Mouse (Mus musculus): ENCODE results near the gene Ino80b.

The Ino80b gene

DNA sequence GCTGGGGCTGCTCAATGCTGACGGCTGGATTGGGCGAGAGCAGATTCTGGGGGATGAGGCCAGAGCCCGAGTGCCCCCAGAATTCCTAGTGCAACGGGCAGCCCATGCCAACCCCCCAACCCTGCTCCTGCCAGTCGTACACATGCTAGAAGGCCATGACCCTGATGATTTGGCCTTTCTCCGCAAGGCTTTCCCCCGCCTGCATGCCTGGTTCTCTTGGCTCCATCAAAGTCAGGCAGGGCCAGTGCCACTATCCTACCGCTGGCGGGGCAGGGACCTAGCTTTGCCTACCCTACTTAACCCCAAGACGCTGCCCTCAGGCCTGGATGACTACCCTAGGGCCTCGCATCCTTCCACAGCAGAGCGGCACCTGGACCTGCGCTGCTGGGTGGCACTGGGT lies 7.6 kb downstream of the Ino80b start:
- DNase-seq (ENCODE audit: low spot score in 2 of 2): no peak

DNA sequence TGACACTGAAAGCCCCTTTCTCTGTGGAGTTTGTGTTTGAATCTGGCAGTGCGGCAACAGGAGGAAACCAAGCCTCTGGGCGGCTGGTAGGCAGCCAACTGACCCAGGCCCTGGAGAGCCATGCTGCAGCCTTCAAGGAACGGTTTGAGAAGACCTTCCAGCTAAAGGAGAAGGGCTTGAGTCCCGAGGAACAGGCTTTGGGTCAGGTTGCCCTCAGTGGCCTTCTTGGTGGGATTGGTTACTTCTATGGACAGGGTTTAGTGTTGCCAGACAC lies 8.1 kb downstream of the Ino80b start:
- DNase-seq (ENCODE audit: low spot score in 2 of 2): no peak

DNA sequence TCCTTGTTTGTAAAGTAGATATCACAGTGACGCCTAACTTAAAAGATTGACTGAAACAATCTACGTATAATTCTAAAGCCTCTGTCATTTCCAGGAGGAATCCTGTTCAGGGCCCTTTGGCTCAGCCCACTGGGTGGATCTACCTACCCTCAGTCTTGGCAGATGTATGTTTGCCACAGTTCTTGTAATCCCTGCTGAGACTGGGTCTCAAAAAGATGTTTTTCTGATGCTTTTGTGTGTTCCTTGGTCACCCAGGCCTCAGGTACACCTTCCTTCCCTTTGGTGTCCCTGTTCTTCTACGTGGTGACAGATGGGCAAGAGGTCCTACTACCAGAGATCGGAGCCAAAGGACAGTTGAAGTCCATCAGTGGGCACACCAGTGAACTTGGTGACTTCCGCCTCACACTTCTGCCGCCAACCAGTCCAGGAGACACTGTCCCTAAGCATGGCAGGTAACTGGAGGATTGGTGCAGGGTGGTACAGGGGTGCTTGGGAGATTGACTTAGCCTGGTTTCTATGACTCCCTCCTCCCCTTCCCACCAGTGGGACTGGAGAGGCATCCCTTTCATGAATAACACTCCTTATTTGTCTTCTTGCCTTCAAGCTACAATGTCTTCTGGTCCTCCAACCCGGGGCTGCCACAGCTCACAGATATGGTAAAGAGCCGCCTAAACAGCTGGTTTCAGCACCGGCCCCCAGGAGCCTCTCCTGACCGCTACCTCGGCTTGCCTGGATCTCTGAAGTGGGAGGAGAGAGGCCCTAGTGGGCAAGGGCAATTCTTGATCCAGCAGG lies 8.7 kb downstream of the Ino80b start:
- no peak for DNase-seq (ENCODE audit: low spot score in 2 of 2)

DNA sequence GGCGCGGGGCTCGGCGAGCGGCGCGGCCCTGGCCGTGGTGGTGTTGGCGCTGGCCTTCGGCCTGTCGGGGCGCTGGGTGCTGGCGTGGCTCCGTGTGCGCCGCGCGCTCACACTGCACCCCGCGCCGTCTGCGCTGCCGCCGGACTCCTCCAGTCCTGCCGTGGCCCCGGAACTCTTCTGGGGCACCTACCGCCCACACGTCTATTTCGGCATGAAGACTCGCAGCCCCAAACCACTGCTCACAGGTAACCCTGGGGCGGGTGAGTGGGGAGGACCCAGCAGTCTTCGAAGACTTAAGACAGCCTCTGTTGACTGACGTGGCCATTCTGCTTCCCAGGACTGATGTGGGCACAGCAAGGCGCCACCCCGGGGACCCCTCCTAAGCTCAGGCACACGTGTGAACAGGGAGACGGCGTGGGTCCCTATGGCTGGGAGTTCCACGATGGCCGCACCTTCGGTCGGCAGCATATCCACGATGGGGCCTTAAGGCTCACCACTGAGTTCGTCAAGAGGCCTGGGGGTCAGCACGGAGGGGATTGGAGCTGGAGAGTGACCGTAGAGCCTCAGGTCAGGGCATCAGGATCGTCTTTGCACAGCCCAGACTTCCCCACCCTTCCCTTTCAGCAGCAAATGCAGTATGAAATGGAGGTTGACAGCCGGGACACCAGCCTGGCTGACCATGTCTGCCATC lies 9.4 kb downstream of the Ino80b start:
- DNase-seq (ENCODE audit: low spot score in 2 of 2): no peak

DNA sequence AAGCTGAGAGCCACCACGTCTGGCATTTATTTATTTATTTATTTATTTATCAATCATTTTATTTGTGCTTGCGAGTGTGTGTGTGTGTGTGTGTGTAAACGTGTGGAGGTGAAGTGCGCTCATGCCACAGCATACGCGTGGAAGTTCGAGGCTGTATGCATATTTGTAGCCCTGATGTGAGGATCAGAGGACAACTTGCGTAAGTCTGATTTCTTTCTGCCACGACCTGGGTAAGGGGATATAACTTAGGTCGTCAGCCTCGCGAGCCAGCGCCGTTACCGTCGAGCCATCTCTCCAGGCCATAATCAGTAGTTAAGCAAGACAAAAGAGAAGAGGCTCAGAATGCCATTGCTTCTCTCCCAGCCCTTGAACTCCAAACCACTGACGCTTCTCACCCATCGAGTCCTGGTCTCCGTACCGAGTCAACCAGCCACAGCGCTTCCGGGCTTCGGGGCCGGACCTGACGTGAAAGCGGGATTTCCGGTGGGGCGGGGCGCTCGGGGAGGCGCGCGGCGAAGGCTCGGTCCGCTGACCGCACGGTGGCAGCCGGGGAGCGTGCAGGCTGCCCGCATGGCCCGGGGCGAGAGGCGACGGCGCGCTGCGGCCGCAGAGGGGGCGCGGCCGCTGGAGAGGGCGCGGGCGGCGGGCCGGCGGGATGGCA lies 10.1 kb downstream of the Ino80b start, which contains the start of gene Mogs:
Mogs (plus strand) TSS at position 486 of the 661 bp plus-strand sequence.
- DNase-seq (ENCODE audit: low spot score in 2 of 2): peak; percentile 93 to 94

DNA sequence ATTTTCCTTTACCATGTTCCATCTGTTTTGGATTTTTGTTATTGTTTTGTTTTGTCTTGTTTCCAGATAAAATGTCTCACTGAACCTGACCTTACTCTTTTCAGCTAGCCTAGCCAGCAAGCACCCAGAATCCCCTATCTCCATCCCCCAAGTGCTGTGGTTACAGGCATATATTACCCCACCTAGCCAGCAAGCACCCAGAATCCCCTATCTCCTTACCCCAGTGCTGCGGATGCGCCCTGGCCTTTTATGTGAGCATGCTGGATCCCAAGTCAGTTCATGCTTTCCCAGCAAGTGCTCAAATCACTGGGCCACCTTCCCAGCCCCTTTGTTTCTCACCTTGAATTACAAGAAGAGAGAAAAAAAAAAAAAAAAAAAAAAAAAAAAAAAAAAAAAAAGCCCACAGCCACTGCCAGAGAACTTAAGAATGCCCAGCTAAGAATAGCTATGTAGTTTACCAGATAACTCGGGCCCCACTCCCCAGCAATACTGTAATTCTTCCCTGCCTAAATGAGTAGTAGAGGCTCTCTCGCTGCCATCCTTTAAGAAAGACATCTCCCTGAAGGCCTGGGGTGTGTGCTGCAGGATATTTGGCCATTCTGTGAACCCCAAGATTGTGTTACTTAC lies 13.6 kb downstream of the Ino80b start:
- DNase-seq (ENCODE audit: low spot score in 2 of 2): no peak

DNA sequence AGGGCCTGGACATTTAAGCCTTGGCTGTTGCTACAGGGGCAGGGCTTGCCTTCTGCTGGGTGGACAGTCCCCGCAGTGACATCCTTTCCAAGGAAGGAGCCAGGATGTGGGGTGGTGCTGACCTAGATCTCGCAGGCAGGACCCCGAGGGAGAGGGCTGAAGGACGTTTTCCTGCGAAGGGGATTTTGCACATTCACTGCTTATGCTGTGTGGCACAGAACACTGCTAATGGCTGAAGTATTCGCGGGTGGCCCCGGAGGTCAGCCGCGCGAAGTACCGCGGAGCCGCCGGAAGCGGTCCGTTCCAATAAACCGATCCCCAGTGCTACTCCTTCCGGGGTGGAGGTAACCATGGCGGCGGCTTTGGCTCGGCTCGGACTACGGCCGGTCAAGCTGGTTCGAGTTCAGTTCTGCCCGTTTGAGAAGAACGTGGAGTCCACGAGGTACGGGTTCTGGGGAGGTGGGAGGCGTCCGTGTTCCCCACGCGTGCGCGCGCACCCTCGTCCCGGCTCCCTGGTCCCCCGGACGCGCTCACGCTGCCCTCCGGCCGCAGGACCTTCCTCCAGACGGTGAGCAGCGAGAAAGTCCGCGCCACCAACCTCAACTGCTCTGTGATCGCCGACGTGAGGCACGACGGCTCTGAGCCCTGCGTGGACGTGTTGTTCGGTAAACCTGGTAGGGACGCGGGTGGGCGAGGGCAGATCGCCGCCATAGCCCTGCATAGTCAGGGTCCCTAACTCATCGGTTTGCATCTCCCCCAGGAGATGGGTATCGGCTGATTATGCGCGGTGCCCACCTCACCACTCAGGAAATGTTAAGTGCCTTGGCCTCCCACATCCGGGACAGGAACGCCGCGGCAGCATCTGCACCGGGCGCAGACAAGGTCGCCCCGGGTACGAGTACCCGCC lies 16.2 kb downstream of the Ino80b start, which contains the start of gene Mrpl53:
Mrpl53 (plus strand) TSS at position 279 of the 907 bp plus-strand sequence.
- peak; percentile 75 to 82 for DNase-seq (ENCODE audit: low spot score in 2 of 2)

DNA sequence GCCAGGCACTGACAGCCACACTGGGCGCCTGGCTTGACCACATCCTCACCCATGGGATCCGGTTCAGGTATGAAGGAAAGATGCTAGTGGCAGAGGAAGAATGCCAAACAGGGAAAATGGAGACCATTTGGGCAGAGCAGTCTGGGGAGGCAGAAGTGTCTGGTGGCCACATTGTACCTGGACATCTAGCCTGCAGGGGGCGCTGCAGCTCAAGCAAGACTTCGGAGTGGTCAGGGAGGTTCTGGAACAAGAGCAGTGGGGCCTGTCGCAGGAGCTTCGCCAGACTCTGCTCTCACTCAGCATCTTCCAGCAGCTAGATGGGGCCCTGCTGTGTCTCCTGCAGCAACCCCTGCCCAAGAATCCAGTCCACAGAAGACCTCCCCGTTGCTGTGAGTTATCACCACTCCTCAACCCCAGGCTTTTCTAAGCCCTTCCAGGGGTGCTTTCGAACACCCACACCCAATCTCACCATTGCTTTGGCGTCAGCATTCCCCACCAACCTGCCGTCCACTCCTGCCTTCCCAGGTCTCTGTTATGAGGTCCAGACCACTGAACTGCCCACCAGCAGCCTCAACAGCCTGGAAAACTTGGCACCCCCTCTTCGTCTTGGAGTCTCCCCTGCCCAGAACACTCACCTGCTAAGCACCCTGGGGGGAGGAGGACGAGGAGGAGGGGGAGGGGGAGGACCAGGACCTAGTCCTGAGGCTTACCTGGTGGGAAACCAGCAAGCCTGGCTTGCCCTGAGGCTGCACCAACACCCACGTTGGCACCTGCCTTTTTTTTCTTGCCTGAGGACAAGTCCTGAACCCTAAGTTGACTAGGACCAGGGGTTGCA lies 17.4 kb downstream of the Ino80b start:
- peak; percentile 25 to 55 for DNase-seq (ENCODE audit: low spot score in 2 of 2)

DNA sequence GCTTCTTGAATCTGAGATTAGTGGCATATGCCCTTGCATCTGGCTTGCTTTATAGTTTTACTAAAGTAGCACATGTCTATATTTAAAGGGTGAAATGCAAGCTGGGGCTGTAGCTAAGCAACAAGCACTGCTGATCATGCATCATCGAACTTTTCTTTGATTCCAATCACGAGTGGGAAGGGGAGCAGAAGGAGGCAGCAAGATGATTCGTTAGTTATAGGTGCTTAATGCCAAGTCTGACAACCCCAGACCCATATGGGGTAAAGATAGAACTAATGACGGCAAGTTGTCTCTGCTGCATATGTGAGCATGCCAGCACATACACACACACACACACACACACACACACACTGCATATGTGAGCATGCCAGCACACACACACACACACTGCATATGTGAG lies 21.1 kb downstream of the Ino80b start:
- DNase-seq (ENCODE audit: low spot score in 2 of 2): no peak

DNA sequence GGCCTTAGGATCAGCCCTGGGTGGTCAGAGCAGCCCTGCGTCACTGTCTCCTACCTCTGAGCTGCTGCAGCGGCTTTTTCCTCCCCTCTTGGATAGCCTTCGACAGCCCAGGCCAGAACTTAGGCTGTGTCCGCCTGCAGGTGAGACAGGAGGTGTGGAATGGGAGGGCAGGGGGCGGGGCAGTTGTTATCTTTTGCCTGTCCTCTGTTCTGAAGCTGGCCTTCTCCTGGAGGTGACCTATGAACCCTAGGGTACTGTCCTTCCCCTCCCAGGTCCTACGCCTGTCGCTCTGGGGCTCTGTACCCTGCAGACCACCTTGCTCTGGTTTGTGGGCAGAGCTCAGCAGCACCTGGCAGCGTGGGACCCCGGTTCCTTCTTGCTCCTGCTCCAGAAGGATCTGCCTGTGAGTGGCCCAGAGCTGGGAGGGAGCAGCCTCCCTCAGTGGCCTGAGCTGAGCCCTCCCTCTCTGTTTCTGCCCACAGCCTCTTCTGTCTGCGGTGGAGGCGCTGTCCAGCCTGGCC lies 22.0 kb downstream of the Ino80b start:
- no peak for DNase-seq (ENCODE audit: low spot score in 2 of 2)

DNA sequence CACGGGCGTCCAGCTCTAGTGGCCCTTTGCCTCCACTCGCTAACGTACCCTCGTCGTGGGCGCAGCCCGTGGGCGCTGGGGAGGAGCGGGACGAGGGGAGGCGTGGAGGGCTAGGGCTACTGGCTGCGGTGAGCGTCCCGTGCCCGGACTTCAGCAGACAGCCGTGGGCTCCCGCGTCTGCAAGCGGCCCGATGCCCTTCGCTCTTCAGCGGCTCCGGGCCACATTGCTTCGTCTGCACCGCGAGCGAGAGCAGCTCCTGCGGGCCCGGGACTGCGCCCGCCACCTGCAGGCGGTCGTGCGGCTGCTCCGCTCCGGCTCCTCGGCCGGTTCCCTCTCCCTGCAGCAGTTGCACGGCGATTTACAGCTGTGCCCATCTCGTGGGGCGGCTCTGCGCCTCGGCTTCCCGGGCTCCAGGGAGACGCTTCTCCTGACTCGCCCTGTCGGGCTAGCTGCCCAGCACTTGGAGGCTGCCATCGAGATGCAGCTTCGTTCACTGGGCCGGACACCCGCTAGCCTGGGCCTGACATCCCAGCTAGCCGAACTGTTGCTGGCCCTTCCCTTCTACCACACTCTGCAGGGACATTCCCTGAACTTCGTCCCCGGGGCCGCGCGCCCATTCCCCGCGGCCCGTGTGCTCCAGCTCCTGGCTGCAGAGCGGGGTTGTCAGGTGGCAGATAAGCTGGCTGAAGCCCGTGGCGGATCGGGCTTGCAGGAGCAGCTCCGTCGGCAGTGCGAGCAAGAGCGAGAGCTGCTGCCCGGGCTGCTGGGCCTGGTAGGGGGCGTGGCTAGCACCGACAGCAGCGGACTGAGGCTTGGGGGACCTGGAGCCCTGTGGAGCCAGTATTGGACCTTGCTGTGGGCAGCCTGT lies 23.3 kb downstream of the Ino80b start:
- peak; percentile 51 to 70 for DNase-seq (ENCODE audit: low spot score in 2 of 2)

DNA sequence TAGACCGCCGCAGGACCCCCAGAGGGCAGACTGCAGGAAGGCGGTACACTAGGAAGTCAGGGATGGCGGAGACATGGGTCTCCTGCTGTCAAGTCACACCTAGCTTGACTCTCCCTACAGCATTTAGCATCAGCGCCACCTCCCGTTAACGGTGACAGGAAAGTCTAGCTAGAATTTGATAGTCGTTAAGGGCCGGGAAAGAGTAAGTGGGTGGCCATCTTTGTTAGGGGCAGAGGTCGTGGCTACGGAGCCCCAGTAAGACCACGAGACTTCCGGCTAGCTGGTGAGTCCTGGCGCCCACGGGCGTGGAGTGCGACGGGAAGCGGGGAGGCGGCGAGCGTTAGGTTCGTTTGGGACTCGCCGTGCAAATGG lies 23.9 kb downstream of the Ino80b start, which contains the start of the genes Ccdc142 and Gm42688:
Ccdc142 (plus strand) TSS at position 286 of the 372 bp plus-strand sequence.
Gm42688 (plus strand) TSS at position 302 of the 372 bp plus-strand sequence.
- peak; percentile 85 to 87 for DNase-seq (ENCODE audit: low spot score in 2 of 2)

DNA sequence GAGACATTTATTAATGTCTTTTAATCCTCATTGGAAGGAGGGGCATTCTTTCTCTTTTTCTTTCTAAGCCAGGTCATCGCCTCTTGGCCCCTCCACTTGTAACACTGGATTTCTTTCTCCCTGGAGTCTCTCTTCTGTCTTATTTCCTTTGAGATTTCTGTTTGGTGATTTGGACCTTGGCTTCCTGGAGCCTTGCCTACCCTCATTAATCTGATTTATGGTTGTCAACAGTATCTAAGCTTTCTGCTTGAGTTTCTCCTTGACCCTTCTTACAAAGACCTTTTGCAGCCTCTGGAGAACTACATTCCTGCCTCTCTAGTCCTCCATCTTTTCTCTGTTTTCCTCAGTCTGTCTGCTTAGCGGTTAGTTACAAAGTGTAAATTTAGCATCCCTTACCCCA lies 26.8 kb downstream of the Ino80b start:
- no peak for DNase-seq (ENCODE audit: low spot score in 2 of 2)

DNA sequence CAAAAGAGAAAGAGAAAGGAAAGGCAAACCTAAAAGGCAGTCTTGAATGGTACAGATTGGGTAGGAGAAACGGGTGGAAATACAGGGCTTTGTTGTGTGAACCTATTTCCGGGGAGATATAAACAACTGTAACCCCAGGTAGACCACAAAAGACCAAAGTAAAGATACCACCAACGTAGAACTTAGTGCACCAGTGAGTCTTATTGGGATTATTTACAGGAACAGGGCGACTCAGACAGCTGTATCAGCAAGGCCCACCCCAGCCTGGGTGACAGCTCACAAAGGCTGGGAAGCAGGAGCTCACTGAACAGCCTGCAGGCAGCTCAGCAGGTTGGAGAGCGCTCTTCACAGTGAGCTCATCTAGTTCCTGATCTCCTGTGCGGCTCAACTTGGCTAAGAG lies 29.3 kb downstream of the Ino80b start:
- no peak for DNase-seq (ENCODE audit: low spot score in 2 of 2)

DNA sequence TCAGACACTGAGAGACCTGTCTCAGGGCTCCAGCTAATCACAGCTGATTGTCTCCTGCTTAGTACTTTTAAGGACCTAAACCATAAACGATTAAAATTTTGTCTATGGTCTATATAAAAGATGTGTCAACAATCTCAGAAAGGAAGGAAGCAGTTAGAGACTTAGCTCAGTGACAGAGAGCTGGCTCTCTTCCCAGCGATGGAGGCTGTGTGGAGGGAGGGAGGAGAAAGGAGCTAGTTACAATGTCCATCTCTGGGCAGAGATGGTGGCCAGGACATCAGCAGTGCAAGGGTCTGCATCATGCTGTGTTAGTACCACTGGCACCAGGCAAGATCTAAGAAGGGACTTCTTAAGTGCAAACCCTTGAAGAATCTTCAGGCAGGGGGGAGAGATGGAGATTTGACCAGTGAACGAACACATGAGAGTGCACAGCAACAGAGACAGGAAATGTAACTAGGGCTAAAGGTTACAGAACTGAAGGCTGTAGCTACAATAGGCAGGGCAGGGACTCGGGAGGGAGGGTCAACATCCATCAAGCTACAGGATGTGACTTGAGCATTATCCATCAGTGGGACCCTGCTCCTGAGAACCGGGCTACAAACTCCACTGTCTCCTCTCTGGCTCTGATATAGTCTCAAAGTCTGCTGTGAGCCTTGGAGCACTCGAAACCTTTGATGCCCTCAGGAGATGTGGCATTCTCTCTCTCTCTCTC lies 32.7 kb downstream of the Ino80b start:
- DNase-seq (ENCODE audit: low spot score in 2 of 2): no peak

DNA sequence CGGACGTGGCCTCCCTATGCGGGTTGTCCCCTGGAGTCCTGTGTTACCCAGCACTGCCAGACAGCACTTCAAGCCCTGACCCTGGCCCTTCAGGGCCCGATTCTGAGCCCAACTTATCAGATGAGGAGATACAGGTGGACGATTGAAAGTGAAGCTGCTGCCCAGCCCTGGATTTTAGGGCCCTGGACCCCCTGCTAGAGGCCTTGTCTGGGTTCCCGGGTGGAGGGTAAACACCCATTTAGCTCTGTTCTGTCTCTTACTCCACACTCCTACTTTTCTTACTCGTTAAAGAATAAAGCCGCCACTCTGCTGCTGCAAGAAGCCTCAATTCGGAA lies 37.3 kb downstream of the Ino80b start:
- no peak for DNase-seq (ENCODE audit: low spot score in 2 of 2)

DNA sequence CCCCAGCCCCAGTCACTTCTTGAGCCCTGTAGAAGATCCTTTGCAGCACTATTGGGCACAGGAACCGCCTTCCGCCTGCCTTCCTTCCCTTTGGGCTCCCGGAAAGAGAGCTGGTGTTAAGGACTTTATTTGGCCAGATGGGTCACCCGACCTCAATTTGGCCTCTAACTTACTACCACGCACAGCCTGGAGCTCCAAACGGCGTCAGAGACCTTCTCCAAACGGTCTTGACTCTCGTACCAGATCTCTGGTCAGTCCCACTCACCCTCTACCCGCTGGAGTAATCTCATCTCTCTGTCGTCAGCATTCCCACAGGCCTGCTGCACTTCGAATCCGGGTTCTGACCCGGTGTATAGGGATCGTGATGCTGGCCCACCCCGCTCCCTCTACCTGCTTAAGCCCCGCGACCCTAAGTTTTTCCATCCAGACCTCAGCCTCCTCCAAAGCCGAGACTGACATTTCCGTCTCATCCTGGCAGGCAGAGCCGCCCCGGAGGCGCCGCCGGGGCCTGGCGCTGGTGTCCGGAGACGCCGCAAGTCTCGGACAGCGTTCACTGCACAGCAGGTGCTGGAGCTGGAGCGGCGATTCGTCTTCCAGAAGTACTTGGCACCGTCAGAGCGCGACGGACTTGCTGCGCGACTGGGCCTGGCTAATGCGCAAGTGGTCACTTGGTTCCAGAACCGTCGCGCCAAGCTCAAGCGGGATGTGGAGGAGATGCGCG lies 37.9 kb downstream of the Ino80b start:
- DNase-seq (ENCODE audit: low spot score in 2 of 2): no peak

Data from urinary bladder, adult 18-20 months (tissue).